Mouse (Mus musculus): ENCODE data around the gene Asb10. TPM values are rescaled to one million over a fixed set of nuclear protein-coding genes. Genes with fewer than 3 reads are reported as not detected.

Asb10 gene
- total RNA-seq, 2 experiments from 2014 or later = 32.8 to 34.8 TPM

- DNase-seq (ENCODE audit: low spot score in 2 of 2) = peak in 1 of 2 experiments; percentile 71
Observed at GRCm38 (mm10) chr5:24537618-24538017, 3.2 kb downstream of the Asb10 start.

- no peak for DNase-seq (ENCODE audit: low spot score in 2 of 2)
Observed at GRCm38 (mm10) chr5:24536511-24536910, 4.3 kb downstream of the Asb10 start.

- no peak for DNase-seq (ENCODE audit: low spot score in 2 of 2)
Observed at GRCm38 (mm10) chr5:24535731-24536130, 5.0 kb downstream of the Asb10 start.

GRCm38 (mm10) chr5:24534292-24534691 lies 6.5 kb downstream of the Asb10 start:
- DNase-seq (ENCODE audit: low spot score in 2 of 2) = no peak

GRCm38 (mm10) chr5:24533391-24533790 lies 7.4 kb downstream of the Asb10 start:
- no peak for DNase-seq (ENCODE audit: low spot score in 2 of 2)

GRCm38 (mm10) chr5:24530042-24530689 lies 10.6 kb downstream of the Asb10 start:
- DNase-seq (ENCODE audit: low spot score in 2 of 2) = peak; percentile 90 to 92

GRCm38 (mm10) chr5:24527780-24528179 lies 13.0 kb downstream of the Asb10 start:
- DNase-seq (ENCODE audit: low spot score in 2 of 2) = no peak

- DNase-seq (ENCODE audit: low spot score in 2 of 2) = no peak
Observed at GRCm38 (mm10) chr5:24526889-24527230, 13.9 kb downstream of the Asb10 start, which contains the start of gene Gbx1. Gene Gbx1 (minus strand): TSS chr5:24527202.

- no peak for DNase-seq (ENCODE audit: low spot score in 2 of 2)
Observed at GRCm38 (mm10) chr5:24526190-24526888, 14.4 kb downstream of the Asb10 start.

- no peak for DNase-seq (ENCODE audit: low spot score in 2 of 2)
Observed at GRCm38 (mm10) chr5:24525360-24526189, 15.2 kb downstream of the Asb10 start.

GRCm38 (mm10) chr5:24524522-24524921 lies 16.3 kb downstream of the Asb10 start:
- no peak for DNase-seq (ENCODE audit: low spot score in 2 of 2)

- no peak for DNase-seq (ENCODE audit: low spot score in 2 of 2)
Observed at GRCm38 (mm10) chr5:24523806-24524205, 17.0 kb downstream of the Asb10 start.

GRCm38 (mm10) chr5:24521366-24521765 lies 19.4 kb downstream of the Asb10 start:
- no peak for DNase-seq (ENCODE audit: low spot score in 2 of 2)

- no peak for DNase-seq (ENCODE audit: low spot score in 2 of 2)
Observed at GRCm38 (mm10) chr5:24512271-24512670, 28.5 kb downstream of the Asb10 start.

GRCm38 (mm10) chr5:24510635-24511034 lies 30.1 kb downstream of the Asb10 start:
- DNase-seq (ENCODE audit: low spot score in 2 of 2) = no peak

- no peak for DNase-seq (ENCODE audit: low spot score in 2 of 2)
Observed at GRCm38 (mm10) chr5:24508406-24508805, 32.4 kb downstream of the Asb10 start.

GRCm38 (mm10) chr5:24505513-24505912 lies 35.3 kb downstream of the Asb10 start:
- no peak for DNase-seq (ENCODE audit: low spot score in 2 of 2)

- no peak for DNase-seq (ENCODE audit: low spot score in 2 of 2)
Observed at GRCm38 (mm10) chr5:24502786-24503185, 38.0 kb downstream of the Asb10 start.

GRCm38 (mm10) chr5:24500851-24501250 lies 39.9 kb downstream of the Asb10 start:
- no peak for DNase-seq (ENCODE audit: low spot score in 2 of 2)

- no peak for DNase-seq (ENCODE audit: low spot score in 2 of 2)
Observed at GRCm38 (mm10) chr5:24499113-24499512, 41.7 kb downstream of the Asb10 start.

- no peak for DNase-seq (ENCODE audit: low spot score in 2 of 2)
Observed at GRCm38 (mm10) chr5:24497526-24497925, 43.3 kb downstream of the Asb10 start.

GRCm38 (mm10) chr5:24496756-24497155 lies 44.0 kb downstream of the Asb10 start:
- DNase-seq (ENCODE audit: low spot score in 2 of 2) = no peak
